Mouse (Mus musculus) brain, adult 2 months (tissue): ENCODE data around the gene Osbp.
A peak's percentile ranks its signal among the peaks of the same experiment; 100 is the strongest.
"Not testable (repeated sequence)": the region's sequence is repeated elsewhere in the genome, so short reads cannot be mapped to it uniquely, and the experiment has no call there.

ENCODE experiments used
- DNase-seq: peaks from one replicate; pipeline ENCODE4 v3.0.0; 2011; ENCODE audit warnings: low read depth, low spot score

Gene Osbp

DNA sequence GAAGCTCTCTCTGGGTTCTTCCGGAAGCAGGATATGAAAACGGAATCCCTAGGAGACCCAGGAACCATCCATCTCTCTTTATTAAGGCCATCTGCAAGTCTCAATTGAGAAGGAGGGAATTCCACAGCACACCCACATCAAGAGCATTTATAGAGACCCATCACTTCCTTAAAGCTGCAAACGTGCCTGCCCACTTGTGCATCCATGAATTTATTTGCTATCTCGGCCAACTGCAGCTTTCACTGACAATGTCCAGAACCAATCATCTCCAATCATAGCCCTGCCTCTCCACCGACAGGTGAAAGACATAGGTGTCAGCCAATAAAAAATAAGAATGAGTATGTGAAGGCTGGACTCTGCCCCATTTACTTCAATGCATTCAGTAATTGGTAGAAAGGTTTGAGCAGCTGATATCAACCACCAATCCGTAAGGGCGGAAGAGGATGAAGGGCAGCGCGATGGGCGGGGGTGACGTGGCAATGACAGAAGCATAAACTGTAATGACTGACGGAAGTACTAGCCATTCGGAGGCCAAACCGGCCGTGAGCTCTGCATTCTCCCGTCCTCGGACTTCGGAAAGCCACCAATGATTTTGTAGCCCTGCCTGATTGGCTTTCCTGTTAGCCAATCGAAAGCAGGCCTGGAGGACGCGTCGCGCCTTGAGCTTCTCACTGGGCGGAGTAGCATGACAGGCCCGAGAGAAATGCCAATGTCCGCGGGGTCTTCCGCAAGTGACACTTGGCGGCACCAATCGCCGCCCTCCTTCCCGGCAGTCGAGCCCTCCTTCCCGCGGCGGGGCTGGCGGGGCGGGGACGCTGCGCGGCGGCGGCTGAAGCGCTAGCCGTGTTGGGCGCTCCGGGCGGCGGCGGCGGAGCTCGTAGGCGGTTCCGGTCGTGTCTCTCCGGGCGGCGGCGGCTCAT, at the start of gene Osbp:
TSS of gene Osbp (plus strand) at position 919 of the 920 bp plus-strand sequence.
- DNase-seq: peak; percentile 100

- DNase-seq: no peak
Measured at GRCm38 (mm10) chr19:11922068-11922467, 43.7 kb upstream of the Osbp start.

GRCm38 (mm10) chr19:11922515-11922914, 43.2 kb upstream of the Osbp start:
- not testable (repeated sequence) for DNase-seq

DNA sequence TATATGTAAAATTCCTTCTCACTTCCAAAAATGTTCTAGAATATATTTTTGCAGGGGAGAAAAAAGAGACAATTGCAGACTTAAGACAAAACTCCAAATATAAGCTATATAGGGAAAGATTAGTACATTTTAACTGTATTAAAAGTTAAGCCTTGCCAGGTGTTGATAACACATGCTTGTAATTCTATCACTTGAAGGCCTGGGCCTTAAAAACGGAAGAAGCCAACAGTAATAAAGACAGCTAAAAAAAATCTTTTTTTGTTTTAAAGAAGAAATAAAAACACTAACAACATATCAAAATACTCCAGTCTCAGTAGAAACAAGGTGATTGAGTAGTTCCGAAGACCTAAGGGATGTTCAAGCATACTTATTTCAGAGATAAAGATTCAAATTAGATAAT, 39.4 kb upstream of the Osbp start:
- DNase-seq: no peak

- DNase-seq: peak; percentile 30
Measured at GRCm38 (mm10) chr19:11928025-11928748, 37.6 kb upstream of the Osbp start.

- not testable (repeated sequence) for DNase-seq
Measured at GRCm38 (mm10) chr19:11946460-11946859, 19.3 kb upstream of the Osbp start.

- no peak for DNase-seq
Measured at GRCm38 (mm10) chr19:11949878-11950277, 15.9 kb upstream of the Osbp start.

DNA sequence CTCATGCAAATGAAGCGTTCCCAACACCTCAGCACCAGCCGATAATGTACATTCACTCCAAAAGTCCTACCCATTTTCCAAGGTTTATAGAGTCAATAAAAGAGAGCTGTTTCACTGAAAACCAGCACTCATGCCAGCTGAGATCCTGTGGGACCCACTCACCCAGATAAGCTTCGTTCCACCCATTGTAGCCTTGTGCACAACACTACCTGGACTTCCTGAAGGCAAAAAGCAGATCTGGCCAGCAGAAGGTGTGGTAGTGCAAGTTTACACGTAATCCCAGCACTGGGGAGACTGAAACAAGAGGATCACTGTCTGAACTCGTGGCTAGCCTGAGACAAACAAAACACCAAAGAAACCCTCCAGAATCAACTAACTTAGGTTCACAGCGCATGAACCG, 15.0 kb upstream of the Osbp start:
- DNase-seq: no peak

GRCm38 (mm10) chr19:11954206-11954605, 11.5 kb upstream of the Osbp start:
- DNase-seq: no peak

DNA sequence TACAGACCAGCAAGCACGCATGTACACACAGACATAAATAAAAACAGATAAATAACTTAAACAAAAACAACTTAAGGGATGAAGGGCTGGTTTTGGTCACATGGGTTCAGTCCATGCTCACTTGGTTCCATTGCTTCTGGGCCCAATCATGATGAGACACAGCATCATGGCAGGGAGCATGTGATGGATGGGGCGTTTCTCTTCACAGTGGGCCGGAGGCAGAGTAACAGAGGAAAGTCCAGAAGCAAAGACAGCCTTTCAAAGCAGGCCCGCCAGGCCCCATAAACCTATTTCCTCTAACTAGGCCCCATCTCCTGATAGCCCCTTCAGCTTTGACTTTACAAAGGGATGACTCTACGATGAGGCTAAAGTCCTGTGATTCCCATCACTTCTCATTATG, 9.1 kb upstream of the Osbp start:
- DNase-seq: no peak

- DNase-seq: no peak
Measured at GRCm38 (mm10) chr19:11957396-11957795, 8.3 kb upstream of the Osbp start.

DNA sequence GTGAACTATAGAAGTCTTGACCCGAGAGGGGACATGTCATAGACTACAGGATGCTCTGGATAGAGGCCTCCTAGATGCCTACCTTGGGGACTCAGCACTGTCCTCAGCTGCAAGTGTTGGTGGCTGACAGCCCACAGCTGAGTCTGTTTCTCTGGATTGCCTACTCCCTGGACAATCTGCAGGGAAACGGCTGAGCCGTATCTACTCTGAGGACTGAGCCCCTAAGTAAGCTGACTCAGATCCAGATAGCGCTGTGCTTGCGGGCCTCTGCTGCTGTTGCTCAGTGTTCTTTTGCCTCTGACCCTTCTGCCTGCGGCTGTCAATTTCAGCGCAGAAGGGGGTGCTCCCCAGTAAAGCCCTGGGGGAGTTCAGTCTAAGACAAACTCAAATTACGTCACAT, 7.9 kb upstream of the Osbp start:
- DNase-seq: no peak

DNA sequence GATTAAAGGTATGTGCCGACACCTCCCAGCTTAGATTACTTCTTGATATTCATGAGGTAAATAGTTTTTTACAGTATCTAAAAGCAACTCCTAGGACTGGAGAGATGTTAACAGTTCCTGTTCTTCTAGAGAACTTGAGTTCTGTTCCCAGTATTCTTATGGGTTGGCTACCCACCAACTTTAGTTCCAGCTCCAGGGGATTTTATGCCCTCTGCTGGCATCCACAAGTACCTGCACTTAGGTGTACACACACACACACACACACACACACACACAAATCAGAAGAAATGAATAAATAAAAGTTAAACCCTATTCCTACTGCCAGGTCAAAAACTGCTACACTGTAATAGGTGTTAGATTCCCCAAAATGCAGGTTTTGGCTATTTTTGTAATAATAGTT, 1.5 kb upstream of the Osbp start:
- no peak for DNase-seq

DNA sequence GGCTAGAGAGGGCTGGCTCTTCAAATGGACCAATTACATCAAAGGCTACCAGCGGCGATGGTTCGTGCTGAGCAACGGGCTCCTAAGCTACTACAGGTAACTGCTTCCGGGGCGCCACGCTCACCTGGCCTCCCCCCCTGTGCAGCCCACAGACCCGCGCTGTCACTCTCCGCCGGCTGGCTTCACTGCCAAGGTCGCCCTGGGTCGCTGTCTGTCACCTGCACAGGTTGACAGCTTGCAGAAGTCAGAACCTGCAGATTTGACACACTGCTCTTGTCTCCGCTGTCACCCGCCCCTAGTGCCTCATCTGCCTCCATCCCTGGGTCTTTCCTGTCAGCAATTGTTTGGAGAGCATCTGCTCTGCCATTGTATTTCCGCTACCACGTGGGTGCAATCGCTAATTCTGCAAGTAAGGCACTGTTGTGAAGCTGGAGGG, 478 bp downstream of the Osbp start:
- DNase-seq: peak; percentile 75

DNA sequence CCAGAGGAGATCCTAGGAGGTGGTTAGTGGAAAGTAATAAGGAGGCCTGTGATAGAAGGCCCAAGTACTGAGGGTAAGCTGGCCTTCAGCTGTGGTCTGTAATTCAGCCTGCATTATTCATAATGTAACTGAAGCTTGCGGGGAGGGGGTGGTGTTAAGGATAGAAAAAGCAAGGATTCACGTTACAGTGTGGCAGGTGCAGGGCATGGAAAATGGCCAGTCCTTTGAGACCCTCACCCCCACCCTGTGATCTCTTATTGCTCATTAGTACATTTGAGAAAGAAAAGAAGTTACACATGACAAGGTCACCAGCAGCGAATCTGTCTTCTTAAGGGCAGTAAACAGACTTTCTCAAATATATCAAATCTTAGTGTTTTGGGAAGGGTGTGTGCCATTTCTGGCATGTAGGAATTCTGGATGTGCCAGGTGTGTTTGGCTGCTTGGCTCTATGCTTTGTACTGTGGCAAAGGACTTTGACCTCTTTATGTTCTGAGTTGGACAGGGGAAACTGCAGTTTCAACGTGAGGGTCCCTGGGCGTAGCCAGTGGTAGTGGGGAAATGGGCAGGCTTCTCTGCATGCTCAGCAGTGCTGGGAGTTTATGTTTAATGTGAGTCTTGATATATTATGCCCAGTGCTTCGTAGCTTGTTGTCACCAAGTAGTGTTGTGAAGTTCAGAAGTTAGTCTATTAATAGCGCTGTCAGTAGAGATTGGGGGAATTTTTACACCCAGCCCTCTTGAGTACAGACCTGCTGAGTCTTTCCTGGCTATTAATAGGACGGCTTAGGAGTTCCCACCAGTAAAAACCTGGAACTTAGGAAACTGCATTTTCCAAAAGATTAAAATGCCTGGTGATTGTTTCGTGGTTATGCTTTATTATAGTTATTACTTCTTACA, 3.7 kb downstream of the Osbp start:
- peak; percentile 47 for DNase-seq

- DNase-seq: no peak
Measured at GRCm38 (mm10) chr19:11973511-11974222, 7.9 kb downstream of the Osbp start.

DNA sequence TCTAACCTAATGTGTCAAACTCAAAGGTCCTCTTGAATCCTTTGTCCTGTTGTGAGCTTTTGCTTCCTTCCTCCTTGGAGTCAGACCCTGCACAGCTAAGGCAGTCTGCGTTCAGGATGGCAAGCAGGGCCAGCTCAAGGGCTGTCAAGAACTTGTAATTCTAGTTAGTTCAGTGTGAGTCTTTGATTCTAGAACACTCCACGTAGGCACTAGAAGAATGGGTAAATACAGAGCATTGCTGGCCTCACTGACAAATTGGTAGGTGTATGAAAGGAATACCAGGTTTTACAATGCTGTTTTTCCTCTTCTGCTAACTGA, 8.4 kb downstream of the Osbp start:
- no peak for DNase-seq

DNA sequence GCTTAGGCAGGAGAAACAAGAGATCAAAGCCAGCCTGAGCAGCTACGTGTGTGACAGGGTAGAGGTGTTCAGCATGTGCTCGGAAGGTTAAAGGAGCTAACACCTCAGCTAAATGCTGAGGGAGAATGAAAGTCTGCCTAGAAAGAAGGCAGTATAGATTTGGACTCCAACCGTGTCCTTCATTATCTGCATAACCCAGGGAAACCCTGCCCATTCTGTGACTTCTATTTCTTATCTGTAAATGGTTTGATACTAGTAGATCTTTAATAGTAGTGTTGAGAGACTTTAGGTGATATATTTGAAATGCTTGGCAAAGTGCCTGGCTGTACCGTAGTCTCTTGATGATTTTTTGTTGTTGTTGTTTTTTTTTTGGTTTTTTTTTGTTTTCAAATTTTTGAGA, 9.9 kb downstream of the Osbp start:
- DNase-seq: no peak

DNA sequence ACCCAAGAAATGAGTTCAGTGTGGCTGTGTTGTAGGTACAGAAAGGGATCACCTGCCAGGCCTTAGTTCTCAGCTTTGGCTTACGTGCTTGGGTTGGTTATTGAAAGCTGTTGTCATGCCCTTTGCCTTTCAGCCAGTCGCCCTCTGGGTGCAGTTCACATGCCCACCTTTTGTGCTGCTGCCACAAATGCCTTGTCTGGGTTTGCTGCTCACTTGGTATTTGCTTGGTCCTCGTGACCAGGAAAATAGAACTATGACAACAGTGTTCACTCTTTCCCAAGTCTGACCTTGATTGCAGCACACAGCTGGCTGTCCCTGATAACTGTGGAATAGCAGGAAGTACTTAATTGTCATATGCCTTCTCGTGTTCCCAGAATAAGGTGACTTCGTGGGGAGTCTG, 11.6 kb downstream of the Osbp start:
- no peak for DNase-seq

DNA sequence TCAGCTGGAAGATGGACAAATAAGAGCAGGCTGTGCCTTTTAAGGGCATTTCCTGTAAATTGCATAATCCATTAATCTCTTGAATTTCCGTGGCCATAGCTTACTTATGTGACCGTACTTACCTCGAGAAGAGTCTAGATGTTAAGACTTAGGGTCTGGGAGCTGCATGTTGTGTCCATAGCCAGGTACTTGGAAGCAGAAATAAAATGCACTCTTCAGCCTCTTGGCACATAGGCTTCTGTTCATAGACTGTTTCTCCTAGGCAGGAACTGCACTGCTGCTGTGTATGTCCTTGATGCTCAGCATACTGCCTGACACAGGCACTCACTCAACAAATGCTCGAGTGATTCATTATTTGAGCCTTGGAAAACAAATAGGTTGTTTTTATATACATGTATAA, 14.7 kb downstream of the Osbp start:
- no peak for DNase-seq

- DNase-seq: not testable (repeated sequence)
Measured at GRCm38 (mm10) chr19:11984614-11985013, 18.9 kb downstream of the Osbp start.
